Mouse (Mus musculus): ENCODE measurements at regions not wholly inside any gene's neighbourhood (a gene's known extent, or its start where the extent isn't known, plus 50 kb on each side); places are given as distances from the start of the nearest gene placed in this dataset.

DNA sequence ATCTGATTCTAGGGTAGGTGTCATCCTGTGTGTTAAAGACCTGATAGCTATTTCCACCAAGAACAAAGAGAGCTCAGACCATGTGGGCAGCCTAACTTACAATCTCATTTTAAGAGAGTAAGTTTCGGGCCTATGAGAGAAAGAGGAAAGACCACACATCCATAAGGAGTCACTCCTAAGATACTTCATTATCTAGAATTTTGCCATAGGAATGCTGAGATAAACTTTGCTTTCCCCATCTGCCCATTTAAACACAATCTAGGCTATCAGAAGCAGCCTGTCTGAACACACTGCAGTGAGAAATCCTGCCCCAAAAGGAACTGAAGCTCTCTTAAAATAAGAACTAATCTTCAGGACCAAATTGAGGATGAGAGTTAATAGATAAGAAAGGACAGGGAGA, 242.3 kb upstream of the Cdh5 start:
- Histone ChIP-seq H3K4me3 (replicated peaks; ENCODE audit: insufficient read depth, low read depth, low read length) (no peak overlapping the region), H3K27me3 (ENCODE audit: control insufficient read depth, insufficient read depth, low read length) (no peaks in the 10 kb centered on the region), H3K27ac (ENCODE audit: insufficient read depth, low read length) (no peak overlapping the region), H3K4me1 (ENCODE audit: control insufficient read depth, insufficient read depth, low read length) (no peaks in the 10 kb centered on the region)
- TF ChIP-seq POLR2A (IDR thresholded peaks at IDR 0.05; ENCODE audit: borderline replicate concordance, insufficient read depth, low read length), result no peak
- no peak for TF ChIP-seq CTCF (IDR thresholded peaks at IDR 0.05; ENCODE audit: borderline replicate concordance, insufficient read depth, low read depth, low read length)
- no peak for DNase-seq
- WGBS, result 100% methylated on average over 1 of the region's 1 CpGs

DNA sequence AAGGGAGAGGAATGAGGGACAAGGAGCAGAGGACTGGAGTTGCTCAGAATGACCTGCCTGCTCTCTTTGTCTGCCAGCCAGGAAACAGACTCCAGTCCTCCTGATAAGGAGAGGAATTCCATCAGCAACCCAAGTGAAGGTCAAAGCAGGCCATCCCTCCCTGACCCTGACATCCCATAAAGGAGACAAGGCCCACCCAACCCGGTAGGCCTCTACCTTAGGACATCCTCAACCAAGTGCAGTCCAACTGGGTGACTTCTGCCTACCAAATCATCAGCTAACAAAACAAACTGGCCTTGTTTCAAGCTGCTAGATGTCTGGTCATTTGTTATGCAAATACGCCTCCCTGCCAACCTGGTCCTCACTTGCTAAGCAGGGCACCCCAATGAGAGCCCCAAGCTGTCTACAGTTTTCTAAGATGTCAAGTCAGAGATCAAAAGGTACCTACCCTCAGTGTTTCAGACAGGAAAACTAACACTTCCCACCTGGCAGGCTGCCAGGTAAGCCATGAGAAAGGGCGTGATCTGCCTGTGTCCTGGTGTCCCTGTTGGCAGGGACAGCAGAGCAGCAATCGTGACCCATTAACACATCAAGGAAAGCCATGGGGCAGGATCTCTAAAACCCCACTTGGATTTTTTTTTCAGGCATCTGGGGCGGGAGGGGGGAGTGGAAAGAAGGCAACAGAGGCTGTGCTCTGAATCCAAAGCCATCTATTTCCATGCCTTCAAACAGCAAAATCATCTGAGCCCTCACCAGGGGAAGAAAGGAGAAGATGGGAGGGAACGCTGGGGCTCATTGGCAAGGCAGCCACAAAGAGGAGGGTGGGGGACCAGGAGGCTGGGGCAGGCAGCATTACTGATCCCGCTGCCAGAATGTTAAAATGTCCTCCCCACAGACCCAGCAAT, 227.6 kb upstream of the Cdh5 start:
- 18% methylated on average over 7 of the region's 7 CpGs for WGBS
- H3K4me3 ChIP-seq (replicated peaks; ENCODE audit: insufficient read depth, low read depth, low read length), result no peak overlapping the region
- no peaks in the 10 kb centered on the region; the same call in 1 of the 2 replicates for H3K27me3 ChIP-seq (ENCODE audit: control insufficient read depth, insufficient read depth, low read length)
- H3K27ac ChIP-seq (ENCODE audit: insufficient read depth, low read length), result no peak overlapping the region
- TF ChIP-seq CTCF (IDR thresholded peaks at IDR 0.05; ENCODE audit: borderline replicate concordance, insufficient read depth, low read depth, low read length) (no peak), POLR2A (IDR thresholded peaks at IDR 0.05; ENCODE audit: borderline replicate concordance, insufficient read depth, low read length) (no peak)
- H3K4me1 ChIP-seq (ENCODE audit: control insufficient read depth, insufficient read depth, low read length), result peaks cover 2% of the 10 kb centered on the region; the same call in 1 of the 2 replicates
- DNase-seq, result peak; percentile 5 to 7

DNA sequence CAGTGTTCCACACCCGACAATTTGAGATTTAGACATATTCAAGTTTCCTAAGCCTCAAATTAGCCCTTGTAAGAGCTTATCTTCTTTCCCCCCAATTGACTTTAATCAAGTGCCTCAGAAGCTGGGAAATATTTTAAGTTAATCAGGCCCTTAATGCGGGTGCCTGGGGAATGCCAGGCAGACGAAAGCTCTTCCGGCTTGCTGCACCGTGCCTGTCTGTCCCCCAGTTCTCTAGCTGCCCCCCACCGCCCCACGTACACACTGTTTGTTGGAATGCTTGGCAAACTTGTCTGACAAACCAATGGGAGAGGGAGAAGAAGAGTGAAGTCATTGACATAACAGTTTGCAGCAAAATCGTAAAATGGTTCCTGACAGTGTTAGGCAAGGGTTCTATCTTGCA, 226.9 kb upstream of the Cdh5 start:
- peaks cover 2% of the 10 kb centered on the region; the same call in 1 of the 2 replicates for H3K4me1 ChIP-seq (ENCODE audit: control insufficient read depth, insufficient read depth, low read length)
- WGBS, result 48% methylated on average over 8 of the region's 8 CpGs
- DNase-seq, result no peak
- TF ChIP-seq POLR2A (IDR thresholded peaks at IDR 0.05; ENCODE audit: borderline replicate concordance, insufficient read depth, low read length) (no peak), CTCF (IDR thresholded peaks at IDR 0.05; ENCODE audit: borderline replicate concordance, insufficient read depth, low read depth, low read length) (no peak)
- no peaks in the 10 kb centered on the region; the same call in 1 of the 2 replicates for H3K27me3 ChIP-seq (ENCODE audit: control insufficient read depth, insufficient read depth, low read length)
- no peak overlapping the region for H3K27ac ChIP-seq (ENCODE audit: insufficient read depth, low read length)
- H3K4me3 ChIP-seq (replicated peaks; ENCODE audit: insufficient read depth, low read depth, low read length), result no peak overlapping the region

DNA sequence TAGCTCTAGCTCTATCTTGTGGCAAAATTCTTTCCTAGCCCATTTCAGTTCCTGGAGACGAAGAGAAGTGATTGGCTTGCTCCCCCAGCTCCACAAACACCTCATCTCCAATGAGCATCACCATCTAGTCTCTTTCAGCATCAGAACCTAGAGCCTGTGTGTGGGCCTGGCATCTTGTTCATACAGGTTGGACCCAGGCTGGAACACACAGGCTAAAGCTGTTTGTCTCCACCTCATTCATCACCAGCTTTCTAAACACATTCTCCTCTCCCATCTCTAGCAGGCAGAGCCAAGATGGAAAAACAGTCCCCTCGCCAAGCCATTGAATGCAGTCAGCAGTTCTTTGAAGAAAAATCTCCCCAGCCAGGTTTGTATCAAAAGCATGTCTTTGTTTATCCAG, 221.9 kb upstream of the Cdh5 start:
- DNase-seq, result no peak
- TF ChIP-seq CTCF (IDR thresholded peaks at IDR 0.05; ENCODE audit: borderline replicate concordance, insufficient read depth, low read depth, low read length), result no peak
- TF ChIP-seq POLR2A (IDR thresholded peaks at IDR 0.05; ENCODE audit: borderline replicate concordance, insufficient read depth, low read length), result no peak
- peaks cover 5% of the 10 kb centered on the region; the same call in 1 of the 2 replicates for H3K4me1 ChIP-seq (ENCODE audit: control insufficient read depth, insufficient read depth, low read length)
- no peaks in the 10 kb centered on the region; the same call in 1 of the 2 replicates for H3K27me3 ChIP-seq (ENCODE audit: control insufficient read depth, insufficient read depth, low read length)
- no peak overlapping the region for H3K4me3 ChIP-seq (replicated peaks; ENCODE audit: insufficient read depth, low read depth, low read length)
- WGBS, result 94% methylated on average over 2 of the region's 2 CpGs
- H3K27ac ChIP-seq (ENCODE audit: insufficient read depth, low read length), result no peak overlapping the region

DNA sequence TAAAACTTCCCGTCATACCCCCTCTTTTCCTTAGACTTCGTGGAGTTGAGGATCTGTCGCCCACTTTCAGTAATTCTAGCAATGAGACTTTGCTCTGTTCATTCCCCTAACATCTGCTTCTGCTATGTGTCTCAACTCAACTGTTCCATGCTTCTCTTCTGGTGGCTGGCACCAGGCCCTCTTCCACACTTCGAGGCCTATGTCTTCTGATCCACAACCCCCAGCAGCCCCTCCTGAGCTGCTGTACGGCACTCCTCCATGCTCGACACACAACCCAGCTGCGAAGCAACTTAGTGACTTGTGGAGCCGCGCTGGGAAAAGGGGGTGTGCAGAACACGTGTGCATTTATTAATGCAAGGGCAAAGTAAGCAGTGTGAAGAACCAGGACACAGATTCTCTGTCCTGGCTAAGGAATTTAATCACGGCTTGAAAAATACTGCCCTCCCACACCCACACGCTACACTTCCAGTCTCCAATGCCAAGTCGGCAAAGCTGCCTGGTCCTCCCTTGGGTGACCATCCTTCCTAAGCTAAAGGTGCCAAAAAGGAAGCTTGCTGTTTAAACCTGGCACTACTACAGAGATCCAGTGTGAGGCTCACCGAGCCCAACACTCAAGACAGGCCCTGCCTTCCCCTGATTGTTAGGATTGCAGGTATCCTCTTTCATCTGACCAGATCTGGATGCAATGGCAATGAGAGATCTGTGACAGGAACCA, 220.8 kb upstream of the Cdh5 start:
- no peak overlapping the region for H3K27ac ChIP-seq (ENCODE audit: insufficient read depth, low read length)
- TF ChIP-seq POLR2A (IDR thresholded peaks at IDR 0.05; ENCODE audit: borderline replicate concordance, insufficient read depth, low read length), result no peak
- TF ChIP-seq CTCF (IDR thresholded peaks at IDR 0.05; ENCODE audit: borderline replicate concordance, insufficient read depth, low read depth, low read length), result no peak
- H3K4me1 ChIP-seq (ENCODE audit: control insufficient read depth, insufficient read depth, low read length), result peaks cover 5% of the 10 kb centered on the region; the same call in 1 of the 2 replicates
- 17% methylated on average over 14 of the region's 14 CpGs for WGBS
- peak in 1 of 2 experiments; percentile 4 for DNase-seq
- no peaks in the 10 kb centered on the region; the same call in 1 of the 2 replicates for H3K27me3 ChIP-seq (ENCODE audit: control insufficient read depth, insufficient read depth, low read length)
- no peak overlapping the region for H3K4me3 ChIP-seq (replicated peaks; ENCODE audit: insufficient read depth, low read depth, low read length)

DNA sequence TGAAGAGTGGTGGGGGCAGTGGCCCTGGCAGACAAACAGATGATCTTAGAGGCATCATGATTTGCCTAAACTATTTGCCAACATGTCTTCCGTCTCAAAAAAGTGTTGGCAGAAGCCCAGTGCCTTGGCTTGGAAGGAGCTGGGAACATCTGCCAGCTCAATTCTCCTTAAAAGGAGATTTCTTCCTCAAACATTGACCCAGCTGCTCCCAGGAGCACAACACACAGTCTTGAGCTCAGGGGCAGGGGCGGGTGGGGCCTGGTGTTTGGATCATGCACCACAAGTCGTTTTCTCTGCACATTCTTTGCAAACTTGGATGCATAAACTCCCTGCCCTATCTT, 220.3 kb upstream of the Cdh5 start:
- Histone ChIP-seq H3K4me1 (ENCODE audit: control insufficient read depth, insufficient read depth, low read length) (peaks cover 5% of the 10 kb centered on the region; the same call in 1 of the 2 replicates), H3K27ac (ENCODE audit: insufficient read depth, low read length) (no peak overlapping the region), H3K4me3 (replicated peaks; ENCODE audit: insufficient read depth, low read depth, low read length) (no peak overlapping the region), H3K27me3 (ENCODE audit: control insufficient read depth, insufficient read depth, low read length) (no peaks in the 10 kb centered on the region; the same call in 1 of the 2 replicates)
- 16% methylated on average over 3 of the region's 3 CpGs for WGBS
- DNase-seq, result peak in 1 of 2 experiments; percentile 3
- TF ChIP-seq POLR2A (IDR thresholded peaks at IDR 0.05; ENCODE audit: borderline replicate concordance, insufficient read depth, low read length) (no peak), CTCF (IDR thresholded peaks at IDR 0.05; ENCODE audit: borderline replicate concordance, insufficient read depth, low read depth, low read length) (no peak)

DNA sequence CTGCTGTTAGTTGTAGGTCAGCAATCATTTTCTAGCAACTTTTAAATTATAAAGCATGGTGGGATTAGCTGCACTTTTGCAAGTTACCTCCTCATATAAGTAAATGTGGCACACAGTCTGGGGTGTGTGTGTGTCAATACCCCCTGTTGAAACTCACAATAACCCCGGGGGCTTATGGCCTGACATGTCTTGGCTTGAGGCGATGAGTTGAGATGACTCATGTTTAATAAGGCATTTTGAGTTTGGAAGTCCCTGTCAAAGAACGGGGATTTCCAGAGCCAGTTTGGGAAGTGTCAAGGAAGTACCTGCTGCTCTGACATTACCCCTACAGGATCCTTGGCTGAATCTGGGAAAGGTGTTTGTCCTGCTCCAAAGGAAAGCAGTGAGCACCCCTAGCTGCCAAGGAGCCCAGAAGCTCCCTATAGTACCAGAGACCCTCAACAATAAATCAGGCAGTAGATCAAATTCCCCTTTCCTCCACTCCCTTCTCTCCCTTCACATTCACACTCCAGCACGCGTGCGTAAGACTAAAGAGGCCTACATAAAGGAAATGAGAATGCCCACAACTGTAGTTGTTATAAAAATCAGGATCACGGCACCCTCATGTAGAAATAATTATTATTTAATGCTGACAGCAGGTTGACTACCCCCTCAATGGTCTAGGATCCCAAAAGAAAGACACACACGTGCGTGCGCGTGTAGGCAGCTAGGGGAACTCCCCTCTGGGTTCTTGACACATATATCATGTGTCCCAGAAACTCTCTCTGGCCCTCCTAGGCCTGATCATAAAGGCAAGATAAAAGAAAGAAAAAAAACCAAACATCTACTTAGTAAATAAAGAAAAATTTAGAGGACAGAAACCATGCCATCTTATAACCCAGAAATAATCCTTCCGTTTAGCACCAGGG, 216.3 kb upstream of the Cdh5 start:
- no peak overlapping the region for H3K4me3 ChIP-seq (replicated peaks; ENCODE audit: insufficient read depth, low read depth, low read length)
- no peak overlapping the region for H3K27ac ChIP-seq (ENCODE audit: insufficient read depth, low read length)
- WGBS, result 83% methylated on average over 12 of the region's 12 CpGs
- H3K4me1 ChIP-seq (ENCODE audit: control insufficient read depth, insufficient read depth, low read length), result peaks cover 5% of the 10 kb centered on the region; the same call in 1 of the 2 replicates
- H3K27me3 ChIP-seq (ENCODE audit: control insufficient read depth, insufficient read depth, low read length), result no peaks in the 10 kb centered on the region
- no peak for DNase-seq
- TF ChIP-seq POLR2A (IDR thresholded peaks at IDR 0.05; ENCODE audit: borderline replicate concordance, insufficient read depth, low read length), result no peak
- TF ChIP-seq CTCF (IDR thresholded peaks at IDR 0.05; ENCODE audit: borderline replicate concordance, insufficient read depth, low read depth, low read length), result no peak
